Mouse (Mus musculus) midbrain, embryonic 10.5 days (tissue): ENCODE measurements around the gene Adad1. TPM values are rescaled to one million over a fixed set of nuclear protein-coding genes. Genes with fewer than 3 reads are reported as not detected.

ENCODE experiments used
- polyA plus RNA-seq: library from polyadenylated mRNA; unstranded; fragments of >200 nt; fragmentation: Nextera tagmentation; extraction: Ambion mirVana; gene quantifications from 2 replicates; pipeline ENCODE4 v1.2.1, GENCODE M21; 2016

The Adad1 gene
- polyA plus RNA-seq, 1 experiment from 2014 or later = 0.67 TPM

Other genes starting within 250 kb of the Adad1 start
- gene 4932438A13Rik, start 200.4 kb upstream of the Adad1 start, polyA plus RNA-seq = 31.2 and 35.6 TPM in 2 replicates
- 0.17 and 0.20 TPM in 2 replicates for gene Il2, start 62.4 kb downstream of the Adad1 start, polyA plus RNA-seq
- gene Il21, start 169.1 kb downstream of the Adad1 start, polyA plus RNA-seq = not detected in 2 replicates
- 8.8 and 9.1 TPM in 2 replicates for gene Bbs12, start 249.0 kb downstream of the Adad1 start, polyA plus RNA-seq
- gene Cetn4, start 249.2 kb downstream of the Adad1 start, polyA plus RNA-seq = 1.7 and 2.7 TPM in 2 replicates